Mouse (Mus musculus) gastrocnemius, postnatal 10 days (tissue): ENCODE data around the gene Epb42. TPM values are rescaled to one million over a fixed set of nuclear protein-coding genes. Genes with fewer than 3 reads are reported as not detected.
"Not testable (repeated sequence)": the region's sequence is repeated elsewhere in the genome, so short reads cannot be mapped to it uniquely, and the experiment has no call there.

Experiments used
- DNase-seq: peaks from one replicate; pipeline ENCODE4 v3.0.0; 2021; ENCODE audit warnings: mixed read lengths
- long read RNA-seq, 2 experiments: library from polyadenylated mRNA; stranded (forward); transcript quantifications; one replicate each; pipeline ENCODE4 v2.0.0; 2021
- total RNA-seq, 2 experiments: library from RNA; stranded (reverse); gene quantifications; 2 replicates each; pipeline ENCODE4 v1.2.3; 2021

The Epb42 gene
- total RNA-seq, result 1 to 10 TPM in 1 of 2 experiments, not detected in 1; 1.2 TPM
- long read RNA-seq, experiment 1, partial matches to known transcripts, result 0 of 1 reads
- long read RNA-seq, experiment 1, other reads (novel, unspliced or antisense), result 0 of 1 reads
- long read RNA-seq, experiment 2, result 0 reads

- DNase-seq, result no peak
Measured at GRCm38 (mm10) chr2:121036733-121037341, at the start of gene Epb42. Epb42 (minus strand) TSS chr2:121037072.

GRCm38 (mm10) chr2:121085480-121086185, 48.8 kb upstream of the Epb42 start, which contains the start of gene Tgm5:
Tgm5 (minus strand) TSS chr2:121085841.
- DNase-seq, result no peak

DNA sequence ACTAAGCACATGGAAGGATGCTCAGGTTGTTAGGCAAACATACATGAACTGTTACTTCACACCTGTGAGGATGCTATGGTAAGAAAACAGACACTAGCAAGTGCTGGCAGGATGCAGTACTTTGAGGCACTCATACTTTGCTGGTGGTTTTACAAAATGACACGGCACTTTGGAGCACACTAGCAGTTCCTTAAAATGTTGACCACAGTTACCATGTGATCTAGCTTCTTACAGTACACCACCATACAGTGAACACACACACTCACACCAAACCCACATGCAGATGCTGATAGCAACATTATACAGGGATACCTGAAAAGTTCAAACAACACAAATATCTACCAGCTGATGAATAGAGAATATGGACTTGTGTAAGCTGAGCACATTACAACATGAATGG, 45.8 kb upstream of the Epb42 start:
- no peak for DNase-seq

- no peak for DNase-seq
Measured at GRCm38 (mm10) chr2:121074747-121075146, 37.9 kb upstream of the Epb42 start.

- DNase-seq, result no peak
Measured at GRCm38 (mm10) chr2:121071871-121072270, 35.0 kb upstream of the Epb42 start.

- no peak for DNase-seq
Measured at GRCm38 (mm10) chr2:121069506-121069905, 32.6 kb upstream of the Epb42 start.

DNA sequence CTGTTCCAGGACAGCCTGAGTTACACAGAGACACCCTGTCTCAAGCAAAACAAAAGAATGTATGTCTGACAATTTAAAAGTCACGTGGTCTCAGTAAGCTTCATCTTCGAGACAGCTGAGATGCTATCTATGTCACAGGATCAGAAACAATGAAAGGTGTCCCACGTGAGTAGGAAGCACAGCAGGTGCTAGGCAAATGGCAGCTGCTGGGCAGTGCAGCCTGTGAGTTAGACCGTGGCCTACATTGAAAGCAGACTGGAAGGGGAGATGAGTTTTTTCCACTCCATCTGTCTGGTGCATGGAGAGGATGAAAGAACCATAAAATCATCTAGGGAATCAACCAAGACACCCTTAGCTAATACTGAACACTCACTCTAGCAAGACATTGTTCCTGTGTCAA, 30.2 kb upstream of the Epb42 start:
- no peak for DNase-seq

GRCm38 (mm10) chr2:121061315-121061714, 24.4 kb upstream of the Epb42 start:
- DNase-seq, result no peak

- DNase-seq, result no peak
Measured at GRCm38 (mm10) chr2:121057997-121058396, 21.1 kb upstream of the Epb42 start.

DNA sequence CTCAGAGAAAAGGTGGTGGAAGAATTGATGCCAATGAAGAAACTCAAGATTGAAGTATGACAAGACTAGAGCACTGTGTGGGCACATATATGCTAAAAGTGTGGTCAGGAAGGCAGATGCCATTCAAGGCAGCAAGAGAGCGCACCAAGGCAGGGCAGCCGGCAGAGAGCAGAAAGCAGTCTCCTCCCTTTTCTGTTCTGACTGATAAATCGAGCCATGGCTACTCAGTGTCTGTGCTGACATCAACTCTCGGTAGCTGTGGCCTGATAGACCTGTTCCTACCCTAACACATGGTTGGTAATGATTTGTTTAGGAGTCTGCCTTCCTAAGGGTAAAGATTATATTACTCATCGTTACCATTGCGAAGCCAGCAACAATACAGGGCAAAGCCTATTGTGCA, 19.0 kb upstream of the Epb42 start:
- DNase-seq, result no peak

GRCm38 (mm10) chr2:121054060-121054459, 17.2 kb upstream of the Epb42 start:
- DNase-seq, result no peak

- no peak for DNase-seq
Measured at GRCm38 (mm10) chr2:121052176-121052575, 15.3 kb upstream of the Epb42 start.

GRCm38 (mm10) chr2:121045653-121046052, 8.8 kb upstream of the Epb42 start:
- no peak for DNase-seq

GRCm38 (mm10) chr2:121041098-121041497, 4.2 kb upstream of the Epb42 start:
- no peak for DNase-seq

DNA sequence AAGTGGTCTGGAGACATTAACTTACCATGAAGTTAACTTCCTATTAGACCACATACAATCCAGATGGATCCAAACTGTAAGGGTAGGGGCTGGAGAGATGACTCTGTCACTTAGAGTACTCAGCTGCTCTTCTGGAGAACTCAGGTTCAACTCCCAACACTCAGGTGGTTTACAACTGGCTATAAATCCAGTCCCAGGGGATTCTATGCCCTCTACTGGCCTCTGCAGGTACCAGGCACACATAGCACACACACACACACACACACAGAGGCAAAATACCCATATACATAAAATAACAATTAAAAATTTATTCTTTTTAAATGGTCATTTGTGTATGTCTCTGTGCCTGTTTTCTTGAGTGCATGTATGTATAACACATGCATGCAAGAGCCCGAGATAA, 2.5 kb upstream of the Epb42 start:
- DNase-seq, result no peak

DNA sequence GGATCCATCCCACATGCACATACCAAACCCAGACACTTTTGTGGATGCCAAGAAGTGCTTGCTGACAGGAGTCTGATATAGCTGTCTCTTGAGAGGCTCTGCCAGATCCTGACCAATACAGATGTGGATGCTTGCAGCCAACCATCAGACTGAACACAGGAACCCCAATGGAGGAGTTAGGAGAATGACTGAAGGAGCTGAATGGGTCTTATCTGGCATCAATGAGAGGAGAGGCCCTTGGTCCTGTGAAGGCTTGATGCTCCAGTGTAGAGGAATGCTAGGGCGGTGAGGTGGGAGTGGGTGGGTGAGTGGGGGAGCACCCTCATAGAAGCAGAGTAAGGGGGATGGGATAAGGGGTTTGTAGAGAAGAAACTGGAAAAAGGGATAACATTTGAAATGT, 2.0 kb upstream of the Epb42 start:
- not testable (repeated sequence) for DNase-seq

DNA sequence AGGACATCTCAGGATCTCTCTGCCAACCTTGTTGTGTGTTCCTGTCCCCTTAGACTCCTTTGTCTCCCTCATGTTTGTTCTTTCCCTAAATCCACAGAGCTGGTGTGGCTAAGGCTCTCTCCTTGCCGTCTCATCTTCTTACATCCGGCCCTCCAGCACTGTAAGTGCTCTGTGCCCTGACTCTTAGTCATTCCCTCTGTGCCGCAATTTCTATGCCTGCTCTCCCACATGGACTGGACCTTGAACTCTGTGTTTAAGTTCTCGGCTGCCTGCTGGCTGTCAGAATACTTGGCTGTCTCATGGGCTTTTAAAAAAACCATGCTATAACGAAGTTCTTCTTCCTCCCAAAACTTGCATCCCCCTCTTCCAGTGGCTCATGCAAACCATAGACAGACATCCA, 14.0 kb downstream of the Epb42 start:
- no peak for DNase-seq

DNA sequence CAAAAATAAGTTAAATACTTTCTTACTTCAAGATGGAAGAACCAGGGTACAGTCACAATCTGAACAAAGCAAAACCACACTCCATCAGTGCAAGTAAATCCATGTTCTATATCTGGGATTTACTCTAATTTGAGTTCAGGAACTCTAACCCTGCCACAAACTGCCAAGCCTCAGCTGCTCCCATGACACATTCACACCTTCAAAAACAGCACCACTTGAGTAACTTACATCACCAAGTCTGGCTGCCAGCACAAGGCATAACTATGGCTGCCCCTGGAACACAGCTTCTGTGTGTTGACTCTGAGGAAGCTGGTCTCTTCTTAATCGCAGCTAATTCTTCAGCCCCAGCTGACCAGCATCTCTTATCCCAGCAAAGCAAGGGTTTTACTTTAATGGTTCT, 19.7 kb downstream of the Epb42 start:
- no peak for DNase-seq

- DNase-seq, result no peak
Measured at GRCm38 (mm10) chr2:121016226-121016625, 20.6 kb downstream of the Epb42 start.

- DNase-seq, result no peak
Measured at GRCm38 (mm10) chr2:121015507-121015906, 21.4 kb downstream of the Epb42 start.

DNA sequence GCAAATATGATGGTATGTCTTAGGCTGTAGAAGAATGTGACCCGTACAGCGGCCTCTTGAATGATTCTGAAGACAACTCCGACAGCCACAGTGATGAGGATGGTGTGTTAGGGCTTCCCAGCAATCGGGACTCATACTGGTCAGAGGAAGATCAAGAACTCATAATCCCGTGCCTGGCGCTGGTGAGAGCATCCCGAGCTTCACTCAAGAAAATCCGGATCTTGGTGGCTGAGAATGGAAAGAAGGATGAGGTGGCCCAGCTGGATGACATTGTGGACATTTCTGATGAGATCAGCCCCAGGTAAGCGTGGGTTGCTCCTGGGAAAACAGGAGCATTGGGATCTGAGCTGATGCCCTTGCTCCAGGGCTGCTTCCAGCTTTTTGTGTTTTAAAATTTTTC, 24.2 kb downstream of the Epb42 start:
- DNase-seq, result no peak

DNA sequence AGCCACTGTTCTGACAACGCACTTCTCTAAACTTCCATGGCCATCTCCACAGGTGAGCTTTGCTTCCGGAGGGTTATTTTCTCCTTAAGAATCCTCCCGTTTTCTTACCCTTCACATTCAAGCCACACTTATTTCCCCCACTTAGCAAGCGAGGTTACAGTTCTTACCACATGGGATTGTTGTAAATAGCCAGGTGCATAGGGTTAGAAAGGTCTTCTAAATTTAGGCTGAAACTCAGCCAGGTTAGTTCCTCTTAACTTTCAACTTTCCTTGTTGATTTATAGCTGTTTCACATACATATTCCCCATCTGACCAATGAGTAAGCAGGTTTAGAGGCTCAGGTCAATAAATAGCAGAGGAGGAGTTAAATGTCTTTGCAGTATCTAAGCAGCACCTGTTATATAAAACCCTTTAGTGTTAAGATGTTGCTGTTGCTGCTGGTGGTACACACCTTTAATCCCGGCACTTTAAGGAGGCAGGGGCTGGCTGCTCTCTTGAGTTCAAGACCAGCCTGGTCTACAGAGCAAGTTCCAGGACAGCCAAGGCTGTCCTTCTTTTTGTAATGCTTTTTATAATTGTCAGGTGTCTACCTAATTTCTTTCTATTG, 27.7 kb downstream of the Epb42 start:
- no peak for DNase-seq

DNA sequence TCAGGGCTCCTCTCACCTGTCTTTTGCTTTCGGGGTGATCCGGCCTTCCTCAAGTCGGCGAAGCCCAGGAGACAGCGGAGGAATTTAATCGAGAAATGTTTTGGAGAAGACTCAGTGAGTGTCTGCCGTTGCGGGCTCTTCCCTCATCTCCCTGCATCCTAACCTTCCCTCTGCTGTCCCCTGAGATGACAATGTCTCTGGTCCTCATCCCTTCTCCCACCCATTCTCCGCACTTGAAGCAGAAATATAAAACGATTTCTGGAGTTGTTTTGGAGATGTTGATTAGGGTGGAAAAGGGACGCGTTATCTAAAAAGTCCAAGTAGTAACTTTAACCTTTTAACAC, 28.2 kb downstream of the Epb42 start:
- DNase-seq, result no peak
